In the genomic region with DNA sequence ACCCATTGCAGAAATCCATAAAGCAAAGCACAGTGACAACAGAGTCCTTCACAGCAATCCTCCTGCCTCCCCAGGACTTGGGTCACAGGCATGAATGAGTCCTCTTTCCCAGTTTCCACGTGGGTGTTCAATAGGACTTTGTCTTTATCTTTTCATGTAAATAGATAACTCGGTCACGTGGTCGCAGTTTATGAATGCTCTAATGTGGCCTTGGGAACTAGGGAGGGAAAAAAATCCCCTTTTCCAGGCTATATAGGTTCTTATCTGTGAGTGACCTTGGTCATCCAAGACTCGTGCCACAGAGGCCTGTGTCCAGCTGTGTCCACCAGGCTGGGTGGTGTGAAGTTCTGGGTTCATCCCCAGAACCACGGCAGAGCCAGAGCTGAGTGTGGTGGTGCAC, we compare ENCODE assay signal across 32 mouse cellular contexts. TPM values are rescaled to one million over a fixed set of nuclear protein-coding genes. Genes with fewer than 3 reads are reported as not detected.
DNase-seq lines count a peak whose midpoint lies in the region; ATAC-seq and TF ChIP-seq lines count a peak whose summit lies in the region.
"Had no signal": no experiment of that assay in that cellular context is flagged by ENCODE, and none has a peak within 500 bp of the region (broad histone marks: within the 10 kb centered on the region; RNA-seq: fewer than 3 reads in every experiment).

No protein-coding gene starts in this region.

- no peak for TF ChIP-seq EP300 in liver, postnatal 0 days (IDR thresholded peaks at IDR 0.05; ENCODE audit: low read depth)
- no peak for TF ChIP-seq EP300 in MEL (IDR thresholded peaks at IDR 0.05; ENCODE audit: low read depth in 1 of 2, low read length in 2 of 2)

- 52% methylated on average over 6 of the region's 6 CpGs for WGBS in liver, postnatal 0 days (ENCODE audit: insufficient replicate concordance)
- WGBS in intestine, embryonic 16.5 days = 48% methylated on average over 6 of the region's 6 CpGs
- WGBS in stomach, embryonic 14.5 days = 66% methylated on average over 6 of the region's 6 CpGs
- 54% methylated on average over 6 of the region's 6 CpGs for WGBS in heart, embryonic 11.5 days (ENCODE audit: insufficient replicate concordance)

- peak; percentile 33; the same call in 1 of the 2 replicates for ATAC-seq in liver, postnatal 0 days
- peak; percentile 62 for ATAC-seq in intestine, embryonic 16.5 days
- 0 out of 2 replicates have a peak, but pooled peaks have one; percentile 16 for ATAC-seq in stomach, embryonic 14.5 days (ENCODE audit: insufficient number of reproducible peaks, insufficient read depth, low FRiP score, low read depth)
- no peak for ATAC-seq in heart, embryonic 11.5 days (replicated peaks; ENCODE audit: insufficient number of reproducible peaks, low FRiP score, low TSS enrichment)
- ATAC-seq: forebrain, embryonic 15.5 days; hindbrain, embryonic 16.5 days had no signal

- H3K79me2 ChIP-seq in MEL (ENCODE audit: control insufficient read depth, insufficient read depth, low read length, poor library complexity) = no peaks in the 10 kb centered on the region

- no peak for DNase-seq in liver, postnatal 0 days
- DNase-seq in liver = no peak
- DNase-seq in MEL (ENCODE audit: low read depth, low spot score) = no peak
- no peak for DNase-seq in cerebellum, postnatal 25 days
- DNase-seq in gastrocnemius, adult 8-10 months (ENCODE audit: low spot score in 2 of 2) = no peak
- DNase-seq: adrenal gland, adult 2 months; adrenal gland, postnatal 14 days; B cell, adult 2 months; cerebellum, adult 11 months; cerebellum, adult 2 months; cerebellum, adult 9-11 months; cerebellum, postnatal 36 days; embryo, embryonic 11 days; gastrocnemius, postnatal 14 days; heart, adult 11 months; heart, postnatal 10 days; heart, postnatal 36 days had no signal

- TF ChIP-seq POLR2A in MEL (IDR thresholded peaks at IDR 0.05; ENCODE audit: control insufficient read depth in 1 of 2, insufficient read depth in 1 of 2, low read depth in 1 of 2, low read length in 2 of 2, poor library complexity in 1 of 2) = no peak

- H3K9ac ChIP-seq in liver, postnatal 0 days (replicated peaks) = no peak overlapping the region
- H3K9ac ChIP-seq in MEL (ENCODE audit: control insufficient read depth, low read depth, low read length, poor library complexity, severe bottlenecking) = no peak overlapping the region
- H3K9ac ChIP-seq in intestine, embryonic 16.5 days (ENCODE audit: low read depth, low read length) = no peak overlapping the region
- no peak overlapping the region for H3K9ac ChIP-seq in stomach, embryonic 14.5 days (replicated peaks; ENCODE audit: low read depth, low read length)
- H3K9ac ChIP-seq in heart, embryonic 11.5 days (ENCODE audit: low read depth, low read length) = no peak overlapping the region
- H3K9ac ChIP-seq: embryonic facial prominence, embryonic 13.5 days; forebrain, embryonic 12.5 days; forebrain, embryonic 15.5 days; heart, embryonic 12.5 days; heart, embryonic 15.5 days; hindbrain, embryonic 13.5 days had no signal

- H3K27ac ChIP-seq in liver, postnatal 0 days (ENCODE audit: low read depth) = no peak overlapping the region
- H3K27ac ChIP-seq in MEL (ENCODE audit: control insufficient read depth, low read depth, low read length) = no peak overlapping the region
- H3K27ac ChIP-seq in intestine, embryonic 16.5 days (ENCODE audit: low read length) = peak overlapping the region; percentile 53; the same call in 1 of the 2 replicates
- no peak overlapping the region for H3K27ac ChIP-seq in stomach, embryonic 14.5 days (ENCODE audit: low read length)
- H3K27ac ChIP-seq in heart, embryonic 11.5 days (ENCODE audit: low read depth, low read length) = no peak overlapping the region
- H3K27ac ChIP-seq: embryonic facial prominence, embryonic 10.5 days; embryonic facial prominence, embryonic 13.5 days; forebrain, embryonic 12.5 days; forebrain, embryonic 15.5 days; heart, embryonic 15.5 days; hindbrain, embryonic 10.5 days; hindbrain, embryonic 13.5 days had no signal

- TF ChIP-seq RAD21 in MEL (IDR thresholded peaks at IDR 0.05; ENCODE audit: low read depth, low read length) = no peak

- no peak for TF ChIP-seq CTCF in liver, postnatal 0 days (IDR thresholded peaks at IDR 0.05; ENCODE audit: low read depth)
- no peak for TF ChIP-seq CTCF in MEL (IDR thresholded peaks at IDR 0.05 in 2 of 3, conservative IDR thresholded peaks at IDR 0.05 in 1 of 3; ENCODE audit: control insufficient read depth in 1 of 3, insufficient read depth in 1 of 3, low read depth in 2 of 3, low read length in 3 of 3, poor library complexity in 1 of 3, severe bottlenecking in 1 of 3)

- no peak overlapping the region for H3K4me3 ChIP-seq in liver, postnatal 0 days (ENCODE audit: low read depth, low read length)
- no peak overlapping the region for H3K4me3 ChIP-seq in MEL (ENCODE audit: control insufficient read depth in 1 of 2, insufficient read depth in 1 of 2, low read depth in 2 of 2, low read length in 2 of 2)
- no peak overlapping the region for H3K4me3 ChIP-seq in intestine, embryonic 16.5 days (ENCODE audit: low read length)
- H3K4me3 ChIP-seq in stomach, embryonic 14.5 days (ENCODE audit: low read depth, low read length) = no peak overlapping the region
- no peak overlapping the region for H3K4me3 ChIP-seq in heart, embryonic 11.5 days (ENCODE audit: low read depth, low read length)
- H3K4me3 ChIP-seq: embryonic facial prominence, embryonic 10.5 days; embryonic facial prominence, embryonic 13.5 days; erythroblast, embryonic 14.5 days; forebrain, embryonic 12.5 days; forebrain, embryonic 15.5 days; heart, embryonic 12.5 days; heart, embryonic 15.5 days; hindbrain, embryonic 10.5 days; hindbrain, embryonic 13.5 days had no signal

- no peaks in the 10 kb centered on the region for H3K9me3 ChIP-seq in liver, postnatal 0 days (ENCODE audit: low read length)
- no peaks in the 10 kb centered on the region for H3K9me3 ChIP-seq in MEL (replicated peaks; ENCODE audit: insufficient read depth, low read length)
- H3K9me3 ChIP-seq in intestine, embryonic 16.5 days (ENCODE audit: control insufficient read depth, low read length) = no peaks in the 10 kb centered on the region
- H3K9me3 ChIP-seq in stomach, embryonic 14.5 days (ENCODE audit: control insufficient read depth, low read depth, low read length) = no peaks in the 10 kb centered on the region
- H3K9me3 ChIP-seq in heart, embryonic 11.5 days (replicated peaks; ENCODE audit: control insufficient read depth, low read length) = no peaks in the 10 kb centered on the region
- H3K9me3 ChIP-seq: embryonic facial prominence, embryonic 10.5 days; embryonic facial prominence, embryonic 13.5 days; forebrain, embryonic 12.5 days; forebrain, embryonic 15.5 days; G1E; heart, embryonic 12.5 days; heart, embryonic 15.5 days; hindbrain, embryonic 13.5 days had no signal

- no peaks in the 10 kb centered on the region for H3K27me3 ChIP-seq in liver, postnatal 0 days (ENCODE audit: insufficient read depth, low read length)
- H3K27me3 ChIP-seq in MEL (ENCODE audit: control insufficient read depth in 1 of 2, insufficient read depth in 2 of 2, low read length in 2 of 2) = no peaks in the 10 kb centered on the region
- no peaks in the 10 kb centered on the region for H3K27me3 ChIP-seq in intestine, embryonic 16.5 days (replicated peaks; ENCODE audit: control insufficient read depth, insufficient read depth, low read length)
- no peaks in the 10 kb centered on the region for H3K27me3 ChIP-seq in stomach, embryonic 14.5 days (ENCODE audit: control insufficient read depth, insufficient read depth, low read length)
- no peaks in the 10 kb centered on the region for H3K27me3 ChIP-seq in heart, embryonic 11.5 days (ENCODE audit: control insufficient read depth, insufficient read depth, low read length)
- H3K27me3 ChIP-seq: CH12.LX; embryonic facial prominence, embryonic 13.5 days; forebrain, embryonic 15.5 days; heart, embryonic 15.5 days had no signal

- H3K4me1 ChIP-seq in liver, postnatal 0 days (ENCODE audit: insufficient read depth) = no peaks in the 10 kb centered on the region
- H3K4me1 ChIP-seq in MEL (ENCODE audit: control insufficient read depth in 1 of 2, insufficient read depth in 2 of 2, low read length in 2 of 2) = peaks cover 0 to 2% of the 10 kb centered on the region in 2 experiments; a peak in 1 of 4 replicates
- peaks cover 5% of the 10 kb centered on the region; the same call in 1 of the 2 replicates for H3K4me1 ChIP-seq in intestine, embryonic 16.5 days (ENCODE audit: control insufficient read depth, insufficient read depth, low read length)
- no peaks in the 10 kb centered on the region for H3K4me1 ChIP-seq in stomach, embryonic 14.5 days (ENCODE audit: control insufficient read depth, insufficient read depth, low read length)
- no peaks in the 10 kb centered on the region for H3K4me1 ChIP-seq in heart, embryonic 11.5 days (ENCODE audit: control insufficient read depth, insufficient read depth, low read length)
- H3K4me1 ChIP-seq: embryonic facial prominence, embryonic 10.5 days; embryonic facial prominence, embryonic 13.5 days; forebrain, embryonic 12.5 days; forebrain, embryonic 15.5 days; heart, embryonic 12.5 days; heart, embryonic 15.5 days; hindbrain, embryonic 10.5 days; hindbrain, embryonic 13.5 days had no signal

- H3K4me2 ChIP-seq in liver, postnatal 0 days (ENCODE audit: low read depth, low read length) = no peak overlapping the region
- no peak overlapping the region for H3K4me2 ChIP-seq in intestine, embryonic 16.5 days (ENCODE audit: low read depth, low read length)
- no peak overlapping the region for H3K4me2 ChIP-seq in stomach, embryonic 14.5 days (replicated peaks; ENCODE audit: low read depth, low read length)
- no peak overlapping the region for H3K4me2 ChIP-seq in heart, embryonic 11.5 days
- H3K4me2 ChIP-seq: embryonic facial prominence, embryonic 13.5 days; forebrain, embryonic 12.5 days; forebrain, embryonic 15.5 days; heart, embryonic 12.5 days; heart, embryonic 15.5 days; hindbrain, embryonic 13.5 days had no signal

- no peaks in the 10 kb centered on the region for H3K36me3 ChIP-seq in liver, postnatal 0 days (replicated peaks; ENCODE audit: insufficient read depth, low read length)
- no peaks in the 10 kb centered on the region; a peak in 1 of 4 replicates for H3K36me3 ChIP-seq in MEL (ENCODE audit: control insufficient read depth in 1 of 2, insufficient read depth in 2 of 2, low read length in 2 of 2)
- no peaks in the 10 kb centered on the region for H3K36me3 ChIP-seq in intestine, embryonic 16.5 days (ENCODE audit: control insufficient read depth, insufficient read depth, low read length)
- H3K36me3 ChIP-seq in stomach, embryonic 14.5 days (ENCODE audit: control insufficient read depth, insufficient read depth, low read length) = no peaks in the 10 kb centered on the region
- H3K36me3 ChIP-seq in heart, embryonic 11.5 days (ENCODE audit: control insufficient read depth, insufficient read depth, low read length) = no peaks in the 10 kb centered on the region
- H3K36me3 ChIP-seq: embryonic facial prominence, embryonic 10.5 days; embryonic facial prominence, embryonic 13.5 days; forebrain, embryonic 12.5 days; forebrain, embryonic 15.5 days; G1E; heart, embryonic 15.5 days; hindbrain, embryonic 10.5 days; hindbrain, embryonic 13.5 days had no signal

RNA-seq across cellular contexts. Expression of a gene that starts 7.5 kb away (rescaled TPM):
- polyA plus RNA-seq in liver, postnatal 0 days (2015; fragmentation: Nextera tagmentation; extraction: Ambion mirVana) = 2.1 and 2.9 TPM in 2 replicates
- 4.3 and 5.3 TPM in 2 replicates for total RNA-seq in MEL (2012; rRNA removed)
- 1 to 10 TPM in 1 of 2 experiments, not detected in 1; 8.9 TPM for polyA plus RNA-seq in MEL (2012; ENCODE audit: insufficient read depth in 1 of 2, insufficient read length in 2 of 2, low read depth in 1 of 2, low replicate concordance in 2 of 2, missing spikeins in 1 of 2)
- 15.4 and 18.6 TPM in 2 replicates for polyA plus RNA-seq in intestine, embryonic 16.5 days (2015; fragmentation: Nextera tagmentation; extraction: Ambion mirVana)
- polyA plus RNA-seq in stomach, embryonic 14.5 days (2014; fragmentation: Nextera tagmentation; extraction: Ambion mirVana) = 10.9 and 14.5 TPM in 2 replicates
- polyA plus RNA-seq in heart, embryonic 11.5 days (2014; fragmentation: Nextera tagmentation; extraction: Ambion mirVana) = 4.4 and 4.7 TPM in 2 replicates
- 1 to 10 TPM; 5.5 to 7.5 (median 6.9) TPM for total RNA-seq in gastrocnemius, adult 8-10 months (2022)
- polyA plus RNA-seq: erythroblast, embryonic 14.5 days had no signal

RNA-seq across cellular contexts. Expression of a gene that starts 30.7 kb away (rescaled TPM):
- 31.7 and 32.3 TPM in 2 replicates for polyA plus RNA-seq in liver, postnatal 0 days (2015; fragmentation: Nextera tagmentation; extraction: Ambion mirVana)
- total RNA-seq in MEL (2012; rRNA removed) = 32.9 and 36.8 TPM in 2 replicates
- polyA plus RNA-seq in MEL (2012; ENCODE audit: insufficient read depth in 1 of 2, insufficient read length in 2 of 2, low read depth in 1 of 2, low replicate concordance in 2 of 2, missing spikeins in 1 of 2) = 10 to 100 TPM in 1 of 2 experiments, not detected in 1; 56.9 TPM
- polyA plus RNA-seq in intestine, embryonic 16.5 days (2015; fragmentation: Nextera tagmentation; extraction: Ambion mirVana) = 43.9 and 63.3 TPM in 2 replicates
- polyA plus RNA-seq in stomach, embryonic 14.5 days (2014; fragmentation: Nextera tagmentation; extraction: Ambion mirVana) = 40.0 and 53.1 TPM in 2 replicates
- polyA plus RNA-seq in heart, embryonic 11.5 days (2014; fragmentation: Nextera tagmentation; extraction: Ambion mirVana) = 77.0 and 88.9 TPM in 2 replicates
- 100 to 1,000 TPM in 3 of 4 experiments, 10 to 100 TPM in 1; 94.3 to 146 (median 115) TPM for total RNA-seq in gastrocnemius, adult 8-10 months (2022)

RNA-seq across cellular contexts. Expression of a gene that starts 39.0 kb away (rescaled TPM):
- 120 and 129 TPM in 2 replicates for polyA plus RNA-seq in liver, postnatal 0 days (2015; fragmentation: Nextera tagmentation; extraction: Ambion mirVana)
- 558 and 572 TPM in 2 replicates for total RNA-seq in MEL (2012; rRNA removed)
- 100 to 1,000 TPM in 1 of 2 experiments, not detected in 1; 568 TPM for polyA plus RNA-seq in MEL (2012; ENCODE audit: insufficient read depth in 1 of 2, insufficient read length in 2 of 2, low read depth in 1 of 2, low replicate concordance in 2 of 2, missing spikeins in 1 of 2)
- polyA plus RNA-seq in intestine, embryonic 16.5 days (2015; fragmentation: Nextera tagmentation; extraction: Ambion mirVana) = 636 and 699 TPM in 2 replicates
- polyA plus RNA-seq in stomach, embryonic 14.5 days (2014; fragmentation: Nextera tagmentation; extraction: Ambion mirVana) = 706 and 729 TPM in 2 replicates
- 571 and 603 TPM in 2 replicates for polyA plus RNA-seq in heart, embryonic 11.5 days (2014; fragmentation: Nextera tagmentation; extraction: Ambion mirVana)
- total RNA-seq in gastrocnemius, adult 8-10 months (2022) = 100 to 1,000 TPM; 366 to 419 (median 400) TPM
